Mouse (Mus musculus) mammary gland, adult 2 months (tissue): ENCODE results near the gene Fam180a. TPM values are rescaled to one million over a fixed set of nuclear protein-coding genes. Genes with fewer than 3 reads are reported as not detected.

Source experiments
- polyA plus RNA-seq: library from polyadenylated mRNA; depleted of rRNA; stranded (reverse); fragments of >200 nt; gene quantifications from 2 replicates; pipeline ENCODE4 v1.2.3, GENCODE M21; 2012; ENCODE audit warnings: low replicate concordance; rRNA removed

Fam180a gene
- 1.4 and 1.7 TPM in 2 replicates for polyA plus RNA-seq

GRCm38 (mm10) chr6:35326111-35326515 lies at the start of gene Fam180a:
Gene Fam180a, minus strand, starts transcription at chr6:35326141.

GRCm38 (mm10) chr6:35308037-35308436 lies 17.9 kb downstream of the Fam180a start, which contains the start of gene Slc13a4:
Gene Slc13a4, minus strand, starts transcription at chr6:35308131.

Other genes with a start within 250 kb of the Fam180a start
- 9.8 and 15.2 TPM in 2 replicates for gene Cnot4, start 192.4 kb downstream of the Fam180a start, polyA plus RNA-seq
- gene Nup205, start 148.7 kb downstream of the Fam180a start, polyA plus RNA-seq = 11.1 and 24.0 TPM in 2 replicates
- 2.8 and 4.0 TPM in 2 replicates for gene Slc13a4, start 18.0 kb downstream of the Fam180a start, polyA plus RNA-seq
- 27.2 and 118 TPM in 2 replicates for gene Mtpn, start 213.7 kb upstream of the Fam180a start, polyA plus RNA-seq